Mouse (Mus musculus) ES-E14 (cell line): ENCODE results near the gene Pola1. TPM values are rescaled to one million over a fixed set of nuclear protein-coding genes. Genes with fewer than 3 reads are reported as not detected.

Experiments used
- DNase-seq: peaks from one replicate; pipeline ENCODE4 v3.0.0-alpha.2; 2013; ENCODE audit warnings: low read depth, low spot score
- H3K27ac ChIP-seq: 2 replicates; pipeline ENCODE4 v1.5.1; 2012; ENCODE audit warnings: low read depth, mild to moderate bottlenecking, low read length, moderate library complexity, mixed read lengths; ENCODE audit not compliant: poor library complexity, insufficient read depth, severe bottlenecking
- H3K36me3 ChIP-seq: 2 replicates; pipeline ENCODE4 v1.6.1; 2012; ENCODE audit warnings: mild to moderate bottlenecking, low read length, moderate library complexity, mixed read lengths; ENCODE audit not compliant: control insufficient read depth, poor library complexity, insufficient read depth, severe bottlenecking
- H3K4me1 ChIP-seq, 2 experiments: fragments of 150-350 bp in 1 of 2; sonication (generic) in 1 of 2; 2 replicates each; pipeline ENCODE4 v1.6.1; 2012; ENCODE audit warnings: low read length in 2 of 2, mild to moderate bottlenecking in 1 of 2, mixed read lengths in 1 of 2; ENCODE audit not compliant: control insufficient read depth in 2 of 2, insufficient read depth in 2 of 2, poor library complexity in 1 of 2
- H3K4me3 ChIP-seq, 2 experiments: fragments of 150-350 bp in 1 of 2; sonication (generic) in 1 of 2; 2 replicates each; pipeline ENCODE4 v1.5.1; 2012; ENCODE audit warnings: low read length in 2 of 2, low read depth in 1 of 2, mild to moderate bottlenecking in 1 of 2, mixed read lengths in 1 of 2; ENCODE audit not compliant: insufficient read depth in 1 of 2, poor library complexity in 1 of 2, severe bottlenecking in 1 of 2
- H3K9ac ChIP-seq: 2 replicates; pipeline ENCODE4 v1.6.1; 2012; ENCODE audit warnings: low read depth, mild to moderate bottlenecking, low read length, mixed read lengths; ENCODE audit not compliant: poor library complexity, insufficient read depth, severe bottlenecking
- H3K9me3 ChIP-seq: fragments of 150-350 bp; sonication (generic); 2 replicates; pipeline ENCODE4 v1.6.1; 2012; ENCODE audit warnings: low read depth, mild to moderate bottlenecking, low read length; ENCODE audit not compliant: control insufficient read depth, insufficient read depth
- CHD2 ChIP-seq: IDR thresholded peaks from 2 replicates; pipeline ENCODE4 v1.6.1; 2014; ENCODE audit warnings: mild to moderate bottlenecking, low read depth, low read length, inconsistent platforms
- HCFC1 ChIP-seq: IDR thresholded peaks from 2 replicates; pipeline ENCODE4 v1.6.1; 2012; ENCODE audit warnings: low read length, inconsistent platforms, borderline replicate concordance; ENCODE audit not compliant: insufficient read depth
- MAFK ChIP-seq: IDR thresholded peaks from 2 replicates; pipeline ENCODE4 v1.6.1; 2014; ENCODE audit warnings: mild to moderate bottlenecking, low read depth, low read length, inconsistent platforms; ENCODE audit not compliant: insufficient read depth
- ZC3H11A ChIP-seq: IDR thresholded peaks from 2 replicates; pipeline ENCODE4 v1.6.1; 2012; ENCODE audit warnings: low read depth, mild to moderate bottlenecking, inconsistent platforms, low read length, borderline replicate concordance
- ZNF384 ChIP-seq: IDR thresholded peaks from 2 replicates; pipeline ENCODE4 v1.6.1; 2012; ENCODE audit warnings: low read depth, low read length, inconsistent platforms
- in situ Hi-C, 2 experiments: fragments of 600-800 bp; cut with MboI; formaldehyde crosslinking; loops; one replicate each; pipeline ENCODE4 v1.15.1; 2025; ENCODE audit warnings: low sequenced_read_pairs in 2 of 2, inconsistent platforms in 1 of 2; ENCODE audit not compliant: unreplicated experiment in 2 of 2
- total RNA-seq: library from RNA; depleted of rRNA; stranded (reverse); fragments of 300-350 nt; gene quantifications from 2 replicates; pipeline ENCODE4 v1.2.3, GENCODE M21; 2012

The Pola1 gene
- total RNA-seq, 1 experiment, result 40.3 TPM

- in situ Hi-C loops, result no loop called here
- Histone ChIP-seq H3K9ac (no peak overlapping the region), H3K4me3 (no peak overlapping the region), H3K36me3 (peaks cover 2% of the 10 kb centered on the region), H3K27ac (no peak overlapping the region), H3K4me1 (no peaks in the 10 kb centered on the region), H3K9me3 (no peaks in the 10 kb centered on the region)
- TF ChIP-seq MAFK, result no peak
- TF ChIP-seq HCFC1, result no peak
- no peak for TF ChIP-seq CHD2
- TF ChIP-seq ZC3H11A, result no peak
- no peak for TF ChIP-seq ZNF384
- DNase-seq, result no peak
These were observed 37.7 kb downstream of the Pola1 start for GRCm38 (mm10) chrX:93594283-93594682.

GRCm38 (mm10) chrX:93580931-93581330 lies 51.0 kb downstream of the Pola1 start:
- Histone ChIP-seq H3K9me3 (no peaks in the 10 kb centered on the region), H3K9ac (no peak overlapping the region), H3K4me3 (no peak overlapping the region), H3K4me1 (no peaks in the 10 kb centered on the region), H3K27ac (no peak overlapping the region), H3K36me3 (no peaks in the 10 kb centered on the region; the same call in 1 of the 2 replicates)
- in situ Hi-C loops, result no loop called here
- DNase-seq, result no peak
- TF ChIP-seq ZNF384, result no peak
- no peak for TF ChIP-seq MAFK
- TF ChIP-seq CHD2, result no peak
- TF ChIP-seq HCFC1, result no peak
- TF ChIP-seq ZC3H11A, result no peak

GRCm38 (mm10) chrX:93557171-93557570 lies 74.8 kb downstream of the Pola1 start:
- Histone ChIP-seq H3K36me3 (0 out of 2 replicates have a peak, but pooled peaks cover 2% of the 10 kb centered on the region), H3K9ac (no peak overlapping the region), H3K27ac (no peak overlapping the region), H3K4me1 (no peaks in the 10 kb centered on the region), H3K4me3 (no peak overlapping the region), H3K9me3 (no peaks in the 10 kb centered on the region)
- no peak for TF ChIP-seq ZC3H11A
- no peak for TF ChIP-seq HCFC1
- TF ChIP-seq ZNF384, result no peak
- in situ Hi-C loops, result no loop called here
- no peak for DNase-seq

- H3K4me3 ChIP-seq, result no peak overlapping the region
- no peaks in the 10 kb centered on the region for H3K4me1 ChIP-seq
- TF ChIP-seq HCFC1, result no peak
- TF ChIP-seq CHD2, result no peak
- TF ChIP-seq ZC3H11A, result no peak
- no peak for TF ChIP-seq MAFK
- no peak for TF ChIP-seq ZNF384
- no peak for DNase-seq
- no peaks in the 10 kb centered on the region for H3K9me3 ChIP-seq
- H3K36me3 ChIP-seq, result no peaks in the 10 kb centered on the region
- H3K27ac ChIP-seq, result no peak overlapping the region
- in situ Hi-C loops, result no loop called here
- H3K9ac ChIP-seq, result no peak overlapping the region
These were observed 92.2 kb downstream of the Pola1 start for GRCm38 (mm10) chrX:93539779-93540178.

- no peak for DNase-seq
- in situ Hi-C loops, result no loop called here
- Histone ChIP-seq H3K9ac (no peak overlapping the region), H3K9me3 (no peaks in the 10 kb centered on the region), H3K27ac (no peak overlapping the region), H3K4me3 (no peak overlapping the region), H3K36me3 (no peaks in the 10 kb centered on the region), H3K4me1 (no peaks in the 10 kb centered on the region)
- TF ChIP-seq ZNF384, result no peak
- TF ChIP-seq HCFC1, result no peak
- no peak for TF ChIP-seq CHD2
- no peak for TF ChIP-seq MAFK
- no peak for TF ChIP-seq ZC3H11A
These were observed 129.0 kb downstream of the Pola1 start for GRCm38 (mm10) chrX:93502865-93503353.
